Comparison of ENCODE assay signal across 7 mouse cellular contexts in the genomic region with DNA sequence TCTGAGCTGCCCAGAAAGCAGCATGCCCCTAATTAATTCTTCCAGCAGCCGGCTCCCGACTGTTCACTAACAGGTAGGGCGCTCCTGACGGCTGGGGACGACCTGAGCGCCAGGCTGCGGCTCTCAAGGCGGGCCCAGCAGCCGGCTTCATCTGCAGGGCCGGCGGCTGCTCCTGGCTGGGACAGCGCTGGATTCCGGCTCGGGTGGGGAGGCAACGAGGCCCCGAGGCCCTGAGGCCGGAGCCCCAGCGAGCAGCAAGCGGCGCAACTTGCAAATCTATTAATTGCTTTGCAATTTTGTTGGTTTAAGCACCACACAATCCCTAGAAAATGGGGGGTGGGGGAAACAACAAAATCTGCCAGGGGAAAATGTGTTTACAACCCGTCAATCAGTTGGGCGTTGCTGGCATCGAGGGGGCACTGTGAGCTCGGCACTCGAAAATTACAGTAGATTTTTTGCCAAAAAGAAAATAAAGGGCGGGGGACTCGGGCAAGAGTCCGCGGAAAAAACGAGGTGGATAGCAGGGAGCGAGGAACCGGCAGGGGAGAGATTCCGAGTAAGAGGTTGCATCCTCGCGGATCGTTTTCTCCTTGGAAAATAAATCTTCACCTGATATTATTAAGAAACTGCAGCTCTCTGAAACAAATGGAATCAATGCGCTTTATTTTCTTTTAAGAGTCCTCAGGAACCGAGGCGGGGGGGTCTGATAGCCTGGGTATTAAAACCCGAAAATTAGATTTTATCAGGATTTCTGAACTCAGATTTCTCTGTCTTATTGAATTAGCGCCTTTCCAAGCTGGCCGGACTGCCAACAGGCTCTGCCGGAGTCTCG. TPM values are rescaled to one million over a fixed set of nuclear protein-coding genes. Genes with fewer than 3 reads are reported as not detected.
DNase-seq lines count a peak whose midpoint lies in the region; ATAC-seq and TF ChIP-seq lines count a peak whose summit lies in the region.

No protein-coding gene starts in this region.

- no peak overlapping the region for H3K9ac ChIP-seq in intestine, postnatal 0 days (ENCODE audit: low read depth, low read length)
- peak overlapping the region; percentile 73 for H3K9ac ChIP-seq in neural tube, embryonic 13.5 days

- no peak overlapping the region for H3K27ac ChIP-seq in spleen, adult 2 months (ENCODE audit: insufficient read depth, low read length)
- H3K27ac ChIP-seq in forebrain, embryonic 10.5 days, result peak overlapping the region; percentile 81; the same call in 1 of the 2 replicates
- no peak overlapping the region for H3K27ac ChIP-seq in intestine, postnatal 0 days (ENCODE audit: low read depth, low read length)
- H3K27ac ChIP-seq in neural tube, embryonic 13.5 days (replicated peaks), result no peak overlapping the region

- WGBS in spleen, adult 2 months, result 16% methylated on average over 44 of the region's 44 CpGs
- WGBS in forebrain, embryonic 10.5 days, result under 1% methylated on average over 44 of the region's 44 CpGs
- WGBS in intestine, postnatal 0 days, result 2% methylated on average over 44 of the region's 44 CpGs
- WGBS in neural tube, embryonic 13.5 days, result under 1% methylated on average over 44 of the region's 44 CpGs

- no peak for DNase-seq in spleen, adult 2 months (ENCODE audit: low read depth in 1 of 2, low spot score in 2 of 2)
- no peak for DNase-seq in spleen, adult 12 weeks (ENCODE audit: low spot score)
- peak; percentile 45 for DNase-seq in forebrain, embryonic 10.5 days (ENCODE audit: extremely low spot score, low spot score)
- DNase-seq in gastrocnemius, adult 18-20 months (ENCODE audit: low spot score), result no peak

- no peak for ATAC-seq in intestine, postnatal 0 days
- no peak for ATAC-seq in neural tube, embryonic 13.5 days (ENCODE audit: low read depth)
- no peak for ATAC-seq in frontal cortex, adult (ENCODE audit: low TSS enrichment)

- H3K36me3 ChIP-seq in spleen, adult 2 months (ENCODE audit: control insufficient read depth, insufficient read depth, low read length), result no peaks in the 10 kb centered on the region
- no peaks in the 10 kb centered on the region for H3K36me3 ChIP-seq in forebrain, embryonic 10.5 days (replicated peaks)
- no peaks in the 10 kb centered on the region for H3K36me3 ChIP-seq in intestine, postnatal 0 days (ENCODE audit: control insufficient read depth, insufficient read depth)
- H3K36me3 ChIP-seq in neural tube, embryonic 13.5 days, result no peaks in the 10 kb centered on the region

- no peaks in the 10 kb centered on the region for H3K9me3 ChIP-seq in forebrain, embryonic 10.5 days
- H3K9me3 ChIP-seq in intestine, postnatal 0 days (ENCODE audit: control insufficient read depth), result no peaks in the 10 kb centered on the region
- H3K9me3 ChIP-seq in neural tube, embryonic 13.5 days, result no peaks in the 10 kb centered on the region

- H3K27me3 ChIP-seq in spleen, adult 2 months (ENCODE audit: control insufficient read depth, insufficient read depth, low read length), result peaks cover 17% of the 10 kb centered on the region
- H3K27me3 ChIP-seq in forebrain, embryonic 10.5 days (ENCODE audit: poor library complexity, severe bottlenecking), result peaks cover 100% of the 10 kb centered on the region
- peaks cover 84% of the 10 kb centered on the region for H3K27me3 ChIP-seq in intestine, postnatal 0 days (replicated peaks; ENCODE audit: control insufficient read depth, insufficient read depth, low read length)
- peaks cover 81% of the 10 kb centered on the region for H3K27me3 ChIP-seq in neural tube, embryonic 13.5 days

- no peaks in the 10 kb centered on the region; the same call in 1 of the 2 replicates for H3K4me1 ChIP-seq in spleen, adult 2 months (ENCODE audit: control insufficient read depth, insufficient read depth, insufficient read length)
- peaks cover 66% of the 10 kb centered on the region for H3K4me1 ChIP-seq in forebrain, embryonic 10.5 days
- peaks cover 10% of the 10 kb centered on the region; the same call in 1 of the 2 replicates for H3K4me1 ChIP-seq in intestine, postnatal 0 days (replicated peaks; ENCODE audit: control insufficient read depth, insufficient read depth, low read length)
- H3K4me1 ChIP-seq in neural tube, embryonic 13.5 days (replicated peaks), result peaks cover 68% of the 10 kb centered on the region

- H3K4me2 ChIP-seq in intestine, postnatal 0 days (replicated peaks; ENCODE audit: low read depth), result peak overlapping the region; percentile 96
- H3K4me2 ChIP-seq in neural tube, embryonic 13.5 days, result peak overlapping the region; percentile 94

- no peak for TF ChIP-seq CTCF in spleen, adult 2 months (IDR thresholded peaks at IDR 0.05; ENCODE audit: extremely low read depth, insufficient read depth, insufficient read length, insufficient replicate concordance)
- no peak for TF ChIP-seq CTCF in intestine, postnatal 0 days (IDR thresholded peaks at IDR 0.05; ENCODE audit: low read depth)

- H3K4me3 ChIP-seq in spleen, adult 2 months (ENCODE audit: extremely low read depth, insufficient read depth, insufficient read length), result peak overlapping the region; percentile 65; the same call in 1 of the 2 replicates
- peak overlapping the region; percentile 76 for H3K4me3 ChIP-seq in forebrain, embryonic 10.5 days
- peak overlapping the region; percentile 66 for H3K4me3 ChIP-seq in intestine, postnatal 0 days (ENCODE audit: low read depth, low read length)
- H3K4me3 ChIP-seq in neural tube, embryonic 13.5 days, result peak overlapping the region; percentile 55

- TF ChIP-seq POLR2A in spleen, adult 2 months (IDR thresholded peaks at IDR 0.05; ENCODE audit: low read depth, low read length), result no peak

RNA-seq across cellular contexts. Expression of gene Ntng2, which starts 2.3 kb away (rescaled TPM):
- 40.6 and 51.0 TPM in 2 replicates for polyA plus RNA-seq in spleen, adult 2 months (2012; rRNA removed)
- polyA plus RNA-seq in forebrain, embryonic 10.5 days (2016; fragmentation: Nextera tagmentation; extraction: Ambion mirVana), result 0.86 and 1.3 TPM in 2 replicates
- 0.21 TPM in 1 of 2 replicates, not detected in the other for polyA plus RNA-seq in intestine, postnatal 0 days (2015; fragmentation: Nextera tagmentation; extraction: Ambion mirVana)
- polyA plus RNA-seq in neural tube, embryonic 13.5 days (2015; fragmentation: Nextera tagmentation; extraction: Ambion mirVana), result 1.8 and 2.0 TPM in 2 replicates
- 10 to 100 TPM; 22.3 to 31.2 TPM for total RNA-seq in gastrocnemius, adult 18-20 months (2021)

Comparison
In these comparisons a context has a peak if more than half of its experiments do, and no peak if none do; other contexts are left out.
1. RNA of gene Ntng2, which starts 2.3 kb away (polyA plus RNA-seq): 40.6 to 51.0 TPM in spleen, adult 2 months; 1.8 to 2.0 TPM in neural tube, embryonic 13.5 days, 0.86 to 1.3 TPM in forebrain, embryonic 10.5 days and 0.21 TPM in intestine, postnatal 0 days; every median in the first group is over 10 times any median in the second.
2. Peak in every context shown above with its lines, with median percentiles within 50 percentile points of each other: H3K4me3 ChIP-seq.